19 mouse cellular contexts compared by ENCODE assay signal in the genomic region with DNA sequence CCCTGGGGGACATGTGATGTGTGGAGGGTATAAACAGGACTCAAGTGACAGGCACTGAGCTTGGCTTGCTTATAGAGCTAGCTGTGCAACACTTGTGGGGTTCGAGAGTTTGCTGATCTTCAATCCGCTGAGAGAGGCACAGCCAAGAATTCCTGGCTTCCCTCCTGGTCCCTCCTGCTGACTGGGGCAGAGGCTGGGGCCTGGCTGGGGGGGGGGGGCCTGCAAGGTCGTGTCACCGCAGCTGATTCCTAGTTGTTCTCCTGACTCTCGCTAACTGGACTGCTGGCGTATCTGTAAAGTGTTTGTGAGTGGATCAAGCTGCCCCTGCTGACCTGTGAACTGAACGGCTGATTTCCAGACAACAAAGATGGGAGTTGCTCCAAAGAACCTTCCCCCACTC. TPM values are rescaled to one million over a fixed set of nuclear protein-coding genes. Genes with fewer than 3 reads are reported as not detected.
A peak's percentile ranks its signal among the peaks of the same experiment; 100 is the strongest.
DNase-seq lines count a peak whose midpoint lies in the region; ATAC-seq and TF ChIP-seq lines count a peak whose summit lies in the region.
"Had no signal": no experiment of that assay in that cellular context is flagged by ENCODE, and none has a peak within 500 bp of the region (broad histone marks: within the 10 kb centered on the region; RNA-seq: fewer than 3 reads in every experiment).

No protein-coding gene starts in this region.

- no peak for TF ChIP-seq CTCF in left cerebral cortex, adult 2 months (IDR thresholded peaks at IDR 0.05)
- no peak for TF ChIP-seq CTCF in lung, embryonic 14.5 days (IDR thresholded peaks at IDR 0.05; ENCODE audit: low read depth)

- DNase-seq in left cerebral cortex, adult 2 months (ENCODE audit: extremely low spot score in 1 of 2, low spot score in 2 of 2) = no peak
- no peak for DNase-seq in left cerebral cortex, adult 9 months (ENCODE audit: low spot score in 2 of 2)
- peak; percentile 78 for DNase-seq in adipocyte (ENCODE audit: low spot score)
- peak; percentile 29 for DNase-seq in lung, embryonic 14.5 days
- peak; percentile 47 for DNase-seq in lung, postnatal 14 days
- DNase-seq in ovary, postnatal 14 days (ENCODE audit: low spot score) = no peak
- no peak for DNase-seq in gastrocnemius, adult 18-20 months (ENCODE audit: low spot score)
- DNase-seq: adrenal gland, postnatal 10 days; cerebellum, adult 11 months; cerebellum, adult 9-10 months; cerebellum, postnatal 25 days; gastrocnemius, adult 2 months; gastrocnemius, postnatal 25 days; heart, postnatal 4 days had no signal

- intact Hi-C loops in left cerebral cortex, adult 2 months (cut with DNase I) = no loop called here

- H3K9ac ChIP-seq in lung, embryonic 14.5 days = no peak overlapping the region
- H3K9ac ChIP-seq: embryonic facial prominence, embryonic 12.5 days; heart, embryonic 13.5 days; hindbrain, embryonic 13.5 days had no signal

- no peaks in the 10 kb centered on the region for H3K4me1 ChIP-seq in lung, embryonic 14.5 days (ENCODE audit: insufficient read depth)

- no peak for ATAC-seq in lung, embryonic 14.5 days (ENCODE audit: insufficient read depth)
- ATAC-seq: forebrain, embryonic 16.5 days had no signal

- H3K4me3 ChIP-seq in left cerebral cortex, adult 2 months = no peak overlapping the region
- H3K4me3 ChIP-seq in lung, embryonic 14.5 days (ENCODE audit: low read depth, low read length) = no peak overlapping the region
- H3K4me3 ChIP-seq: embryonic facial prominence, embryonic 12.5 days; gastrocnemius, adult 2 months; heart, embryonic 13.5 days; hindbrain, embryonic 13.5 days had no signal

- H3K27ac ChIP-seq in left cerebral cortex, adult 2 months = peak overlapping the region; percentile 91
- no peak overlapping the region for H3K27ac ChIP-seq in lung, embryonic 14.5 days (ENCODE audit: low read depth)
- H3K27ac ChIP-seq: embryonic facial prominence, embryonic 12.5 days; gastrocnemius, adult 2 months; heart, embryonic 13.5 days; hindbrain, embryonic 13.5 days had no signal

- no peaks in the 10 kb centered on the region for H3K9me3 ChIP-seq in lung, embryonic 14.5 days (ENCODE audit: low read depth, low read length)
- H3K9me3 ChIP-seq: embryonic facial prominence, embryonic 12.5 days; heart, embryonic 13.5 days; hindbrain, embryonic 13.5 days had no signal

- H3K27me3 ChIP-seq in lung, embryonic 14.5 days (ENCODE audit: insufficient read depth, low read length) = no peaks in the 10 kb centered on the region
- H3K27me3 ChIP-seq: hindbrain, embryonic 13.5 days had no signal

- H3K4me2 ChIP-seq in lung, embryonic 14.5 days = no peak overlapping the region
- H3K4me2 ChIP-seq: embryonic facial prominence, embryonic 12.5 days; heart, embryonic 13.5 days; hindbrain, embryonic 13.5 days had no signal

- 22% methylated on average over 7 of the region's 7 CpGs for WGBS in lung, embryonic 14.5 days

- no peaks in the 10 kb centered on the region for H3K36me3 ChIP-seq in lung, embryonic 14.5 days (ENCODE audit: insufficient read depth)
- H3K36me3 ChIP-seq: embryonic facial prominence, embryonic 12.5 days; heart, embryonic 13.5 days; hindbrain, embryonic 13.5 days had no signal

RNA-seq across cellular contexts. Expression of gene Stmn1, which starts 24.5 kb away (rescaled TPM):
- total RNA-seq in left cerebral cortex, adult 2 months (2021) = 1,000 to 10,000 TPM in 1 of 2 experiments, 100 to 1,000 TPM in 1; 990 to 1,034 TPM
- polyA plus RNA-seq in lung, embryonic 14.5 days (2014; fragmentation: Nextera tagmentation; extraction: Ambion mirVana) = 1,723 and 1,772 TPM in 2 replicates
- 1 to 10 TPM; 2.5 to 3.5 TPM for total RNA-seq in gastrocnemius, adult 18-20 months (2021)

RNA-seq across cellular contexts. Expression of gene Pafah2, which starts 47.5 kb away (rescaled TPM):
- total RNA-seq in left cerebral cortex, adult 2 months (2021) = 1 to 10 TPM; 6.5 to 6.9 TPM
- 10.5 and 12.2 TPM in 2 replicates for polyA plus RNA-seq in lung, embryonic 14.5 days (2014; fragmentation: Nextera tagmentation; extraction: Ambion mirVana)
- 1 to 10 TPM; 2.5 to 2.6 TPM for total RNA-seq in gastrocnemius, adult 18-20 months (2021)

RNA-seq across cellular contexts. Expression of gene Paqr7, which starts 52.9 kb away (rescaled TPM):
- 10 to 100 TPM; 69.3 to 77.9 TPM for total RNA-seq in left cerebral cortex, adult 2 months (2021)
- polyA plus RNA-seq in lung, embryonic 14.5 days (2014; fragmentation: Nextera tagmentation; extraction: Ambion mirVana) = 1.1 TPM in 2 replicates
- total RNA-seq in gastrocnemius, adult 18-20 months (2021) = 1 to 10 TPM; 2.9 to 4.4 TPM

RNA-seq across cellular contexts. Expression of gene Extl1, which starts 59.9 kb away (rescaled TPM):
- total RNA-seq in left cerebral cortex, adult 2 months (2021) = 10 to 100 TPM; 46.7 to 48.9 TPM
- polyA plus RNA-seq in lung, embryonic 14.5 days (2014; fragmentation: Nextera tagmentation; extraction: Ambion mirVana) = 2.9 and 3.7 TPM in 2 replicates
- 10 to 100 TPM; 25.5 to 31.9 TPM for total RNA-seq in gastrocnemius, adult 18-20 months (2021)
- total RNA-seq: granulocyte monocyte progenitor cell, adult 5-6 weeks had no signal

Comparison
In these comparisons a context has a peak if more than half of its experiments do, and no peak if none do; other contexts are left out.
1. DNase-seq: peak in adipocyte (single experiment), lung, embryonic 14.5 days (single experiment) and lung, postnatal 14 days (single experiment); none in left cerebral cortex, adult 2 months (0 of 2), left cerebral cortex, adult 9 months (0 of 2), ovary, postnatal 14 days (single experiment) and gastrocnemius, adult 18-20 months (single experiment).
2. RNA of gene Stmn1, which starts 24.5 kb away (total RNA-seq): 990 to 1,034 TPM in left cerebral cortex, adult 2 months; 2.5 to 3.5 TPM in gastrocnemius, adult 18-20 months; every median in the first group is over 100 times any median in the second.
3. RNA of gene Paqr7, which starts 52.9 kb away (total RNA-seq): 69.3 to 77.9 TPM in left cerebral cortex, adult 2 months; 2.9 to 4.4 TPM in gastrocnemius, adult 18-20 months; every median in the first group is over 10 times any median in the second.